Mouse (Mus musculus) erythroblast, embryonic 14.5 days (primary cell): Measurements from ENCODE around the gene Il1r2. TPM values are rescaled to one million over a fixed set of nuclear protein-coding genes. Genes with fewer than 3 reads are reported as not detected.

Experiments used
- H3K27me3 ChIP-seq: 2 replicates; pipeline ENCODE4 v1.6.1; 2012; ENCODE audit warnings: inconsistent platforms; ENCODE audit not compliant: control insufficient read depth
- H3K36me3 ChIP-seq: 2 replicates; pipeline ENCODE4 v1.6.1; 2012; ENCODE audit warnings: mild to moderate bottlenecking, inconsistent platforms; ENCODE audit not compliant: control insufficient read depth
- H3K4me1 ChIP-seq: 2 replicates; pipeline ENCODE4 v1.6.1; 2012; ENCODE audit warnings: inconsistent platforms; ENCODE audit not compliant: control insufficient read depth
- H3K4me3 ChIP-seq: replicated peaks from 2 replicates; pipeline ENCODE3; 2012; ENCODE audit warnings: moderate library complexity, mild to moderate bottlenecking, inconsistent platforms
- H3K9me3 ChIP-seq: 2 replicates; pipeline ENCODE4 v1.6.1; 2012; ENCODE audit warnings: low read length, inconsistent platforms, mixed read lengths; ENCODE audit not compliant: control insufficient read depth
- GATA1 ChIP-seq: IDR thresholded peaks from 2 replicates; pipeline ENCODE4 v1.6.1; 2012; ENCODE audit warnings: low read length, inconsistent platforms, mixed read lengths
- TAL1 ChIP-seq: IDR thresholded peaks from 3 replicates; pipeline ENCODE4 v1.6.1; 2012; ENCODE audit warnings: low read length, inconsistent platforms, mixed read lengths
- polyA plus RNA-seq: library from polyadenylated mRNA; stranded (reverse); fragments of >175 nt; gene quantifications from 2 replicates; pipeline ENCODE4 v1.2.3, GENCODE M21; 2012

The Il1r2 gene
- polyA plus RNA-seq, 1 experiment: not detected

- Histone ChIP-seq H3K36me3 (no peaks in the 10 kb centered on the region), H3K4me1 (no peaks in the 10 kb centered on the region), H3K27me3 (no peaks in the 10 kb centered on the region), H3K9me3 (no peaks in the 10 kb centered on the region), H3K4me3 (no peak overlapping the region)
- no peak for TF ChIP-seq GATA1
- no peak for TF ChIP-seq TAL1
Observed at GRCm38 (mm10) chr1:40057351-40057750, 16.5 kb upstream of the Il1r2 start.

GRCm38 (mm10) chr1:40058013-40058412 is 15.9 kb upstream of the Il1r2 start:
- Histone ChIP-seq H3K4me3 (no peak overlapping the region), H3K36me3 (no peaks in the 10 kb centered on the region), H3K9me3 (no peaks in the 10 kb centered on the region), H3K4me1 (no peaks in the 10 kb centered on the region), H3K27me3 (no peaks in the 10 kb centered on the region)
- no peak for TF ChIP-seq TAL1
- no peak for TF ChIP-seq GATA1

- Histone ChIP-seq H3K36me3 (no peaks in the 10 kb centered on the region), H3K9me3 (no peaks in the 10 kb centered on the region), H3K27me3 (no peaks in the 10 kb centered on the region), H3K4me1 (no peaks in the 10 kb centered on the region), H3K4me3 (no peak overlapping the region)
- no peak for TF ChIP-seq GATA1
- TF ChIP-seq TAL1: no peak
Observed at GRCm38 (mm10) chr1:40059122-40059774, 14.6 kb upstream of the Il1r2 start.

GRCm38 (mm10) chr1:40061359-40061758 is 12.5 kb upstream of the Il1r2 start:
- Histone ChIP-seq H3K27me3 (no peaks in the 10 kb centered on the region), H3K4me3 (no peak overlapping the region), H3K36me3 (no peaks in the 10 kb centered on the region), H3K4me1 (no peaks in the 10 kb centered on the region), H3K9me3 (no peaks in the 10 kb centered on the region)
- TF ChIP-seq GATA1 (no peak), TAL1 (no peak)

- Histone ChIP-seq H3K36me3 (no peaks in the 10 kb centered on the region), H3K4me1 (no peaks in the 10 kb centered on the region), H3K4me3 (no peak overlapping the region), H3K9me3 (no peaks in the 10 kb centered on the region), H3K27me3 (no peaks in the 10 kb centered on the region)
- TF ChIP-seq GATA1 (no peak), TAL1 (no peak)
Observed at GRCm38 (mm10) chr1:40063409-40063808, 10.5 kb upstream of the Il1r2 start.

- Histone ChIP-seq H3K27me3 (no peaks in the 10 kb centered on the region), H3K4me3 (no peak overlapping the region), H3K9me3 (no peaks in the 10 kb centered on the region), H3K36me3 (no peaks in the 10 kb centered on the region), H3K4me1 (no peaks in the 10 kb centered on the region)
- TF ChIP-seq GATA1 (no peak), TAL1 (no peak)
Observed at GRCm38 (mm10) chr1:40064508-40064907, 9.4 kb upstream of the Il1r2 start.

GRCm38 (mm10) chr1:40072558-40072957 is 1.3 kb upstream of the Il1r2 start:
- Histone ChIP-seq H3K36me3 (no peaks in the 10 kb centered on the region), H3K27me3 (no peaks in the 10 kb centered on the region), H3K4me3 (no peak overlapping the region), H3K9me3 (no peaks in the 10 kb centered on the region), H3K4me1 (no peaks in the 10 kb centered on the region)
- TF ChIP-seq GATA1 (no peak), TAL1 (no peak)

- Histone ChIP-seq H3K9me3 (no peaks in the 10 kb centered on the region), H3K4me1 (no peaks in the 10 kb centered on the region), H3K4me3 (no peak overlapping the region), H3K27me3 (no peaks in the 10 kb centered on the region), H3K36me3 (no peaks in the 10 kb centered on the region)
- TF ChIP-seq TAL1 (no peak), GATA1 (no peak)
Observed at GRCm38 (mm10) chr1:40077328-40077727, 3.4 kb downstream of the Il1r2 start.

- Histone ChIP-seq H3K9me3 (no peaks in the 10 kb centered on the region), H3K4me1 (peaks cover 8% of the 10 kb centered on the region), H3K36me3 (no peaks in the 10 kb centered on the region), H3K27me3 (peaks cover 4% of the 10 kb centered on the region), H3K4me3 (no peak overlapping the region)
- TF ChIP-seq GATA1: no peak
- TF ChIP-seq TAL1: no peak
Observed at GRCm38 (mm10) chr1:40081041-40081440, 7.2 kb downstream of the Il1r2 start.

- Histone ChIP-seq H3K36me3 (no peaks in the 10 kb centered on the region), H3K4me1 (peaks cover 10% of the 10 kb centered on the region), H3K4me3 (no peak overlapping the region), H3K9me3 (no peaks in the 10 kb centered on the region), H3K27me3 (peaks cover 4% of the 10 kb centered on the region)
- TF ChIP-seq TAL1: no peak
Observed at GRCm38 (mm10) chr1:40084386-40084785, 10.5 kb downstream of the Il1r2 start.
